Mouse (Mus musculus) subcutaneous adipose tissue, adult 2 months (tissue): ENCODE results near the gene Ankrd54. TPM values are rescaled to one million over a fixed set of nuclear protein-coding genes. Genes with fewer than 3 reads are reported as not detected.

Experiments
- polyA plus RNA-seq: library from polyadenylated mRNA; depleted of rRNA; stranded (reverse); fragments of >200 nt; gene quantifications from 2 replicates; pipeline ENCODE4 v1.2.3, GENCODE M21; 2012; ENCODE audit warnings: low replicate concordance; rRNA removed

Gene Ankrd54
- 32.5 and 48.9 TPM in 2 replicates for polyA plus RNA-seq

GRCm38 (mm10) chr15:79062376-79063159 lies at the start of gene Ankrd54:
TSS of gene Ankrd54 (minus strand) at chr15:79062893.

GRCm38 (mm10) chr15:79108421-79109320 lies 46.0 kb upstream of the Ankrd54 start, which contains the start of gene Micall1:
TSS of gene Micall1 (plus strand) at chr15:79108898.

GRCm38 (mm10) chr15:79074913-79075532 lies 12.3 kb upstream of the Ankrd54 start, which contains the start of gene Eif3l:
TSS of gene Eif3l (plus strand) at chr15:79075179.

GRCm38 (mm10) chr15:79041585-79041984 lies 21.1 kb downstream of the Ankrd54 start, which contains the start of gene Galr3:
TSS of gene Galr3 (plus strand) at chr15:79041885.

GRCm38 (mm10) chr15:79028237-79028738 lies 34.4 kb downstream of the Ankrd54 start, which contains the start of gene H1f0:
TSS of gene H1f0 (plus strand) at chr15:79028450.

Other genes with a start within 250 kb of the Ankrd54 start
- 113 and 345 TPM in 2 replicates for gene Cdc42ep1, start 220.3 kb downstream of the Ankrd54 start, polyA plus RNA-seq
- gene Lgals2, start 207.4 kb downstream of the Ankrd54 start, polyA plus RNA-seq, result 0.75 and 1.7 TPM in 2 replicates
- gene Gga1, start 185.7 kb downstream of the Ankrd54 start, polyA plus RNA-seq, result 77.4 and 85.5 TPM in 2 replicates
- 0.04 and 0.08 TPM in 2 replicates for gene Gm49510, start 163.2 kb downstream of the Ankrd54 start, polyA plus RNA-seq
- 27.4 and 95.4 TPM in 2 replicates for gene Sh3bp1, start 163.1 kb downstream of the Ankrd54 start, polyA plus RNA-seq
- gene Pdxp, start 149.0 kb downstream of the Ankrd54 start, polyA plus RNA-seq, result 7.4 and 12.8 TPM in 2 replicates
- 3,321 and 5,577 TPM in 2 replicates for gene Lgals1, start 136.2 kb downstream of the Ankrd54 start, polyA plus RNA-seq
- 28.0 and 29.6 TPM in 2 replicates for gene Nol12, start 128.0 kb downstream of the Ankrd54 start, polyA plus RNA-seq
- 71.7 and 108 TPM in 2 replicates for gene Triobp, start 115.2 kb downstream of the Ankrd54 start, polyA plus RNA-seq
- gene H1f0, start 34.4 kb downstream of the Ankrd54 start, polyA plus RNA-seq, result 61.7 and 125 TPM in 2 replicates
- gene Galr3, start 21.0 kb downstream of the Ankrd54 start, polyA plus RNA-seq, result 0.54 TPM in 1 of 2 replicates, not detected in the other
- 229 TPM in 2 replicates for gene Eif3l, start 12.3 kb upstream of the Ankrd54 start, polyA plus RNA-seq
- 29.8 and 85.6 TPM in 2 replicates for gene Micall1, start 46.0 kb upstream of the Ankrd54 start, polyA plus RNA-seq
- gene Polr2f, start 78.1 kb upstream of the Ankrd54 start, polyA plus RNA-seq, result 34.0 and 64.2 TPM in 2 replicates
- gene 1700088E04Rik, start 78.4 kb upstream of the Ankrd54 start, polyA plus RNA-seq, result 3.5 and 6.9 TPM in 2 replicates
- gene Sox10, start 102.3 kb upstream of the Ankrd54 start, polyA plus RNA-seq, result 1.9 and 2.1 TPM in 2 replicates
- gene Pick1, start 166.3 kb upstream of the Ankrd54 start, polyA plus RNA-seq, result 26.0 and 37.5 TPM in 2 replicates
- 0.26 TPM in 1 of 2 replicates, not detected in the other for gene Gm49486, start 166.5 kb upstream of the Ankrd54 start, polyA plus RNA-seq
- gene Slc16a8, start 191.9 kb upstream of the Ankrd54 start, polyA plus RNA-seq, result 0.26 and 0.27 TPM in 2 replicates
- 1.2 and 5.1 TPM in 2 replicates for gene Baiap2l2, start 222.6 kb upstream of the Ankrd54 start, polyA plus RNA-seq